Mouse (Mus musculus): ENCODE measurements at regions not wholly inside any gene's neighbourhood (a gene's known extent, or its start where the extent isn't known, plus 50 kb on each side); places are given as distances from the start of the nearest gene placed in this dataset.
A peak's percentile ranks its signal among the peaks of the same experiment; 100 is the strongest.

- DNase-seq = no peak
These were observed 285.6 kb downstream of the 1810013L24Rik start for GRCm38 (mm10) chr16:9115548-9115947.

GRCm38 (mm10) chr16:9121581-9121980, 291.7 kb downstream of the 1810013L24Rik start:
- DNase-seq = no peak

- no peak for DNase-seq
These were observed 302.2 kb downstream of the 1810013L24Rik start for GRCm38 (mm10) chr16:9132113-9132512.

- DNase-seq = no peak
These were observed 302.9 kb downstream of the 1810013L24Rik start for GRCm38 (mm10) chr16:9132778-9133177.

GRCm38 (mm10) chr16:9135377-9135776, 305.5 kb downstream of the 1810013L24Rik start:
- DNase-seq = no peak

- DNase-seq = peak; percentile 10 to 32
These were observed 308.8 kb downstream of the 1810013L24Rik start for GRCm38 (mm10) chr16:9138552-9139224.

GRCm38 (mm10) chr16:9139405-9139804, 309.5 kb downstream of the 1810013L24Rik start:
- peak; percentile 45 to 68 for DNase-seq

- peak; percentile 6 to 21 for DNase-seq
These were observed 319.6 kb downstream of the 1810013L24Rik start for GRCm38 (mm10) chr16:9149209-9150135.

GRCm38 (mm10) chr16:9151936-9152335, 322.0 kb downstream of the 1810013L24Rik start:
- DNase-seq = no peak

- no peak for DNase-seq
These were observed 323.6 kb downstream of the 1810013L24Rik start for GRCm38 (mm10) chr16:9153501-9153900.

- DNase-seq = peak; percentile 12 to 31
These were observed 335.9 kb downstream of the 1810013L24Rik start for GRCm38 (mm10) chr16:9165763-9166310.

GRCm38 (mm10) chr16:9176402-9176801, 346.5 kb downstream of the 1810013L24Rik start:
- DNase-seq = peak in 1 of 2 experiments; percentile 8

GRCm38 (mm10) chr16:9195821-9196220, 365.9 kb downstream of the 1810013L24Rik start:
- no peak for DNase-seq

- no peak for DNase-seq
These were observed 369.1 kb downstream of the 1810013L24Rik start for GRCm38 (mm10) chr16:9198903-9199532.

- no peak for DNase-seq
These were observed 378.7 kb downstream of the 1810013L24Rik start for GRCm38 (mm10) chr16:9208602-9209001.

- DNase-seq = no peak
These were observed 381.6 kb downstream of the 1810013L24Rik start for GRCm38 (mm10) chr16:9211485-9211884.

GRCm38 (mm10) chr16:9215131-9215530, 385.2 kb downstream of the 1810013L24Rik start:
- no peak for DNase-seq

- DNase-seq = no peak
These were observed 387.5 kb downstream of the 1810013L24Rik start for GRCm38 (mm10) chr16:9217361-9217760.

- DNase-seq = no peak
These were observed 400.3 kb downstream of the 1810013L24Rik start for GRCm38 (mm10) chr16:9230178-9230577.

GRCm38 (mm10) chr16:9242099-9242498, 412.2 kb downstream of the 1810013L24Rik start:
- DNase-seq = no peak

- DNase-seq = no peak
These were observed 417.3 kb downstream of the 1810013L24Rik start for GRCm38 (mm10) chr16:9247198-9247597.

- no peak for DNase-seq
These were observed 423.2 kb downstream of the 1810013L24Rik start for GRCm38 (mm10) chr16:9253054-9253453.

- no peak for DNase-seq
These were observed 425.5 kb downstream of the 1810013L24Rik start for GRCm38 (mm10) chr16:9255351-9255750.

All from lung, adult 18-20 months (tissue).